Mouse (Mus musculus) stomach, postnatal 0 days (tissue): ENCODE data around the gene Crim1. TPM values are rescaled to one million over a fixed set of nuclear protein-coding genes. Genes with fewer than 3 reads are reported as not detected.

Source experiments
- ATAC-seq: fragments of 200-750 bp; cut with Nextera tagmentation; 2 replicates; pipeline ENCODE4 v1.8.0; 2017; ENCODE audit not compliant: low FRiP score, low TSS enrichment
- DNase-seq: peaks from one replicate; pipeline ENCODE4 v3.0.0-alpha.2; 2016; ENCODE audit warnings: low spot score
- H3K27ac ChIP-seq: fragments of 300-500 bp; sonication (generic); replicated peaks from 2 replicates; pipeline ENCODE4 v1.5.1; 2014; ENCODE audit warnings: mild to moderate bottlenecking, control low read depth
- H3K27me3 ChIP-seq: fragments of 300-500 bp; sonication (generic); 2 replicates; pipeline ENCODE4 v1.6.1; 2014; ENCODE audit warnings: low read length; ENCODE audit not compliant: control insufficient read depth, insufficient read depth
- H3K36me3 ChIP-seq: fragments of 300-500 bp; sonication (generic); 2 replicates; pipeline ENCODE4 v1.6.1; 2014; ENCODE audit warnings: low read length, mixed read lengths; ENCODE audit not compliant: control insufficient read depth, insufficient read depth
- H3K4me1 ChIP-seq: fragments of 300-500 bp; sonication (generic); replicated peaks from 2 replicates; pipeline ENCODE4 v1.6.1; 2014; ENCODE audit warnings: antibody characterized with exemption; ENCODE audit not compliant: control insufficient read depth, insufficient read depth
- H3K4me2 ChIP-seq: fragments of 300-500 bp; sonication (generic); replicated peaks from 2 replicates; pipeline ENCODE4 v1.6.1; 2014; ENCODE audit warnings: low read depth, mild to moderate bottlenecking, control low read depth, moderate library complexity
- H3K4me3 ChIP-seq: fragments of 300-500 bp; sonication (generic); 2 replicates; pipeline ENCODE4 v1.5.1; 2014; ENCODE audit warnings: low read depth, low read length, control low read depth
- H3K9ac ChIP-seq: fragments of 300-500 bp; sonication (generic); 2 replicates; pipeline ENCODE4 v1.6.1; 2014; ENCODE audit warnings: mild to moderate bottlenecking, low read length, control low read depth, mixed read lengths
- H3K9me3 ChIP-seq: fragments of 300-500 bp; sonication (generic); 2 replicates; pipeline ENCODE4 v1.6.1; 2016; ENCODE audit warnings: low read length; ENCODE audit not compliant: control insufficient read depth
- CTCF ChIP-seq: IDR thresholded peaks from 2 replicates; pipeline ENCODE4 v1.5.1; 2016; ENCODE audit warnings: antibody characterized with exemption, low read depth, mild to moderate bottlenecking, moderate library complexity
- EP300 ChIP-seq: optimal IDR thresholded peaks from 2 replicates; pipeline ENCODE3; 2016; ENCODE audit warnings: antibody characterized with exemption
- WGBS: fragments of 180-500 bp; shearing (Covaris S2); extraction: QIAGEN DNeasy Blood & Tissue Kit; methylation state at CpG from one replicate; pipeline ENCODE4 v1.1.7; 2014; 5-methylcytosine and 5-hydroxymethylcytosine counted together
- polyA plus RNA-seq: library from polyadenylated mRNA; unstranded; fragments of >200 nt; fragmentation: Nextera tagmentation; extraction: Ambion mirVana; gene quantifications from 2 replicates; pipeline ENCODE4 v1.2.1, GENCODE M21; 2015

Crim1 gene
- polyA plus RNA-seq, 1 experiment from 2014 or later, result 5.1 TPM

DNA sequence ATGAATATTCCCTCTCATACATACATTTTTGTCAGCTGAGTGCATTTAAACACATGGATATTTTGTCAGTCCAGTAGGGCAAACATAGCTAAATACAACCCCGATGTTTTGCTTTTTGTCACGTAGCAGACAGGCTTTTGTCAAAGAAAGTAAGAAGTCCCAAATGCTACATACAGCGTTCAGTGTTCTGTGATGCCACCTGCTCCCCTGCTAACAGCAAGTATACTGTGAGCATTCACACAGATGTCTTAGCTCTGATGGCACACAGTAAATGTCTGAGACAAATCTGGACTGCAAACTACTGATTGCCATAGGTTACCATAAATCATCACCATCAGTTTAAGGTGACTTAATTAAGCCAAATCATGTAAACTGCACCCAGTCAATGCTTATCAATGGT is 143.6 kb downstream of the Crim1 start:
- TF ChIP-seq EP300, result no peak
- no peak for TF ChIP-seq CTCF
- no peak overlapping the region for H3K4me3 ChIP-seq
- no peak overlapping the region for H3K4me2 ChIP-seq
- no peaks in the 10 kb centered on the region for H3K9me3 ChIP-seq
- H3K9ac ChIP-seq, result no peak overlapping the region
- no peaks in the 10 kb centered on the region for H3K27me3 ChIP-seq
- ATAC-seq (no peak), DNase-seq (no peak)
- no peaks in the 10 kb centered on the region for H3K4me1 ChIP-seq
- no peak overlapping the region for H3K27ac ChIP-seq
- 0 out of 2 replicates have a peak, but pooled peaks cover 3% of the 10 kb centered on the region for H3K36me3 ChIP-seq
- 91% methylated on average over 3 of the region's 3 CpGs for WGBS

GRCm38 (mm10) chr17:78347111-78347801 is 147.2 kb downstream of the Crim1 start:
- ATAC-seq (no peak), DNase-seq (no peak)
- Histone ChIP-seq H3K4me3 (no peak overlapping the region), H3K27me3 (no peaks in the 10 kb centered on the region), H3K27ac (no peak overlapping the region), H3K9me3 (no peaks in the 10 kb centered on the region), H3K9ac (no peak overlapping the region), H3K4me2 (no peak overlapping the region), H3K36me3 (0 out of 2 replicates have a peak, but pooled peaks cover 3% of the 10 kb centered on the region), H3K4me1 (no peaks in the 10 kb centered on the region)
- 90% methylated on average over 17 of the region's 17 CpGs for WGBS
- no peak for TF ChIP-seq CTCF
- TF ChIP-seq EP300, result no peak

DNA sequence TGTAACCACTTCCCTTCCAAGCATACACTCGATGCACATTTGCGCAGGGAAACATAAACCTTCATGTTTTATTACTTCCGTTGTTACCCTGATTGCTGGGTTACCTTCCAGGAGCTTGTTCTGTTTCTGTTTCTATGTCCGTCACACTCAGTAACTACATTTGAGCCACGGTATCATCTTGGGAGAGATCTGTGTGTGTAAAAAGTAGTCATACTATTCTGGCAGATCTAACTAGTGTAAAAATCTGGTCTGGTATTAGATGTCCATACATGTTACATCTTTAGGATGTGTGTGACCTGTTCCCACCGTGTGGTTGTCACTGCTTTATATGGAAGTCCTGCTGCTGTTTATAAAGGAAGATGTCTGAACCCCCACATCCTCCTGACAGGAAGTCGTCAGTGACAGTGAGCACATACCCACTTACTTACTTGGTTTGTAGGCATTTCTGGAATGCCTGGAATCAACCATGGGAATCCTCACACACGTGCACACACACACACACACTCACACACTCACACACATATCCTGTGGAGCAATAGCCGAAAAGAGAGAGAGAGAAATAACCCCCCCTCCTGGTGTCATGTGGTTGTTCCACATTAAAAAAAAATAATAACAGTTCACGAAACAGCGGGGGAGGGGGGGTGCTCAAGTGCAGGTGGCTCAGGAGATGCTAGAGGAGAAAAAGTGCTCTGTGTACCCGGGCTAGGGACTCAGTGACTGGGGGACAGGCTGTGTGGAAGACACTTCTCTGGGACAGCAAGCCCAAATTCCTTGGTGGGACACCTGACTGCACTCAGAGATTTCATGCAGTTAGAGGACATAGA is 151.8 kb downstream of the Crim1 start:
- DNase-seq (no peak), ATAC-seq (no peak)
- H3K36me3 ChIP-seq, result peaks cover 8% of the 10 kb centered on the region; the same call in 1 of the 2 replicates
- H3K27ac ChIP-seq, result no peak overlapping the region
- H3K4me2 ChIP-seq, result no peak overlapping the region
- WGBS, result 71% methylated on average over 12 of the region's 12 CpGs
- no peaks in the 10 kb centered on the region for H3K4me1 ChIP-seq
- no peaks in the 10 kb centered on the region for H3K27me3 ChIP-seq
- TF ChIP-seq EP300, result no peak
- H3K4me3 ChIP-seq, result no peak overlapping the region
- no peak overlapping the region for H3K9ac ChIP-seq
- no peaks in the 10 kb centered on the region for H3K9me3 ChIP-seq

DNA sequence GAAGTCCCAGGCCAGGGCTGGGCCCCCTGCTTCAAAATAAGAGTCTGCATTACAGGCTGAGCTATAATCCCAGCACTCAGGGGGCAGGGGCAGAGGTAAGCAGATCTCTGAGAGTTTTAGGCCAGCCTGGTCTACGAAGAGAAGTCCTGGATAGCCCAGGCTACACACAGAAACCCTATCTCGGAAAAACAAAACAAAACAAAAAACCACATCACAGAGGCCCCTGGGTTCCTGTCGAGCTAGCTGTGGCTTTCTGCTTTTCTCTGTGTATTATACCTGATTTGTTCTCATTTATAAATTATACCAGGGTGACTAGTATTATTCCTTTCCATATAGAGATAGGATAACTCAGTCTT is 152.4 kb downstream of the Crim1 start:
- DNase-seq (no peak), ATAC-seq (no peak)
- TF ChIP-seq CTCF (no peak), EP300 (no peak)
- H3K36me3 ChIP-seq, result peaks cover 8% of the 10 kb centered on the region; the same call in 1 of the 2 replicates
- H3K4me1 ChIP-seq, result no peaks in the 10 kb centered on the region
- WGBS, result 88% methylated on average over 3 of the region's 3 CpGs
- no peak overlapping the region for H3K9ac ChIP-seq
- no peaks in the 10 kb centered on the region for H3K27me3 ChIP-seq
- no peak overlapping the region for H3K27ac ChIP-seq
- no peaks in the 10 kb centered on the region for H3K9me3 ChIP-seq
- H3K4me2 ChIP-seq, result no peak overlapping the region
- H3K4me3 ChIP-seq, result no peak overlapping the region

DNA sequence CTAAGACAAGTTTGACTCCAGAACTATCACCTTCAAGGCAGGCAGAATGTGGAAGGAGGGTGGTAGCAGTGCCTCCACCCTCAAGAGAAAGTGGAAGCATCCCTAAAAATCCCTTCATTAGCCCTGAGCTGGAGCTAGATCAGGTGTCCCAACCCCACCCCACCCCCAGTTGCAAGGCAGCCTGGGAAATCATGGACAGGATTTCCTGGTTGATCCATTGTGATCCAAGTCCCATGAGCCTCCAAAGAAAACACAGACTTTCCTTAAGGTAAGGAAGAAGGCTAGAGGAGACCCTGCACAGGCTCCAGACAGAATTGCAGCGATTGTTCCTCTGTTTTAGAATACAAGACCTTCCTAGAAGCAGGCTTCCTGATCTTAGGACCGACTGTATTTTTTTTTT is 154.4 kb downstream of the Crim1 start:
- TF ChIP-seq EP300, result no peak
- no peak for TF ChIP-seq CTCF
- Histone ChIP-seq H3K27ac (no peak overlapping the region), H3K4me1 (no peaks in the 10 kb centered on the region), H3K27me3 (no peaks in the 10 kb centered on the region), H3K9me3 (no peaks in the 10 kb centered on the region), H3K4me2 (no peak overlapping the region), H3K36me3 (peaks cover 5% of the 10 kb centered on the region; the same call in 1 of the 2 replicates), H3K9ac (no peak overlapping the region), H3K4me3 (no peak overlapping the region)
- 77% methylated on average over 2 of the region's 2 CpGs for WGBS
- DNase-seq, result no peak
- no peak for ATAC-seq

GRCm38 (mm10) chr17:78354871-78355270 is 154.8 kb downstream of the Crim1 start:
- no peaks in the 10 kb centered on the region for H3K4me1 ChIP-seq
- no peak overlapping the region for H3K4me3 ChIP-seq
- no peaks in the 10 kb centered on the region for H3K27me3 ChIP-seq
- H3K4me2 ChIP-seq, result no peak overlapping the region
- no peak for TF ChIP-seq EP300
- ATAC-seq (no peak), DNase-seq (no peak)
- no peak overlapping the region for H3K9ac ChIP-seq
- 84% methylated on average over 12 of the region's 12 CpGs for WGBS
- H3K36me3 ChIP-seq, result peaks cover 5% of the 10 kb centered on the region; the same call in 1 of the 2 replicates
- no peak overlapping the region for H3K27ac ChIP-seq
- H3K9me3 ChIP-seq, result no peaks in the 10 kb centered on the region
